Comparison of ENCODE assay signal across 21 mouse cellular contexts in the genomic region with DNA sequence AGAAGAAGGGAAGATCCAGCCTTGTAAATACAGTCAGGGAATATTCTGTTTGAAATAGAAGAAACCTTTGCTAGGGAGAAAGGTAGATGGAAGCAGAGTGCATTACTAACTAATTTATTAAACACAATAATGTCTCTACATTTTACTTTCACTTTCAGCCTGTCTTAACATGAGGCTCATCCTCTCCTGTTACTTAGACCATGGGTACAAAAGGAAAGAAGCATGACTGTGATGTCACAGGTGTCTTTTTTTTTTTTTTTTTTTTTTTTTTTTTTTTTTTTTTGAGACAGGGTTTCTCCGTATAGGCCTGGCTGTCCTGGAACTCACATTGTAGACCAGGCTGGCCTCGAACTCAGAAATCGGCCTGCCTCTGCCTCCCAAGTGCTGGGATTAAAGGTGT.
DNase-seq lines count a peak whose midpoint lies in the region; TF ChIP-seq lines count a peak whose summit lies in the region.
"Had no signal": no experiment of that assay in that cellular context is flagged by ENCODE, and none has a peak within 500 bp of the region (broad histone marks: within the 10 kb centered on the region; RNA-seq: fewer than 3 reads in every experiment).

No protein-coding gene starts in this region.

- H3K9me3 ChIP-seq in ES-E14 (ENCODE audit: control insufficient read depth, insufficient read depth, low read depth, low read length): no peaks in the 10 kb centered on the region
- H3K9me3 ChIP-seq: embryonic facial prominence, embryonic 13.5 days; embryonic facial prominence, embryonic 15.5 days; forebrain, embryonic 10.5 days; forebrain, embryonic 12.5 days had no signal

- DNase-seq in 416B (ENCODE audit: low read depth) (peak; percentile 8), ES-E14 (ENCODE audit: low read depth, low spot score) (no peak), NIH3T3 (ENCODE audit: low read depth) (peak; percentile 1)
- no peak for DNase-seq in yolk sac, embryonic 10.5 days (ENCODE audit: low spot score)
- DNase-seq in heart, postnatal 4 days: no peak
- no peak for DNase-seq in thymus, adult 18-20 months
- no peak for DNase-seq in adrenal gland, postnatal 10 days
- DNase-seq: adrenal gland, adult 2 months; adrenal gland, postnatal 25 days; cerebellum, adult 11 months; cerebellum, adult 18-20 months; cerebellum, adult 8-10 months; cerebellum, adult 9-11 months; cerebellum, postnatal 14 days; cerebellum, postnatal 36 days; embryo, embryonic 11 days had no signal

- H3K9ac ChIP-seq in ES-E14 (ENCODE audit: insufficient read depth, low read depth, low read length, poor library complexity, severe bottlenecking): no peak overlapping the region
- H3K9ac ChIP-seq: embryonic facial prominence, embryonic 13.5 days; embryonic facial prominence, embryonic 15.5 days; forebrain, embryonic 12.5 days had no signal

- no peaks in the 10 kb centered on the region for H3K36me3 ChIP-seq in ES-E14 (ENCODE audit: control insufficient read depth, insufficient read depth, low read length, poor library complexity, severe bottlenecking)
- H3K36me3 ChIP-seq: embryonic facial prominence, embryonic 13.5 days; embryonic facial prominence, embryonic 15.5 days; forebrain, embryonic 10.5 days; forebrain, embryonic 12.5 days had no signal

- no peaks in the 10 kb centered on the region for H3K4me1 ChIP-seq in ES-E14 (ENCODE audit: control insufficient read depth in 2 of 2, insufficient read depth in 2 of 2, low read length in 2 of 2, poor library complexity in 1 of 2)
- H3K4me1 ChIP-seq: embryonic facial prominence, embryonic 13.5 days; embryonic facial prominence, embryonic 15.5 days; forebrain, embryonic 10.5 days; forebrain, embryonic 12.5 days had no signal

- in situ Hi-C loops in ES-E14 (cut with MboI; ENCODE audit: low sequenced_read_pairs in 2 of 2, unreplicated experiment in 2 of 2): no loop called here

- no peak overlapping the region for H3K27ac ChIP-seq in ES-E14 (ENCODE audit: insufficient read depth, low read depth, low read length, poor library complexity, severe bottlenecking)
- H3K27ac ChIP-seq: embryonic facial prominence, embryonic 13.5 days; embryonic facial prominence, embryonic 15.5 days; forebrain, embryonic 10.5 days; forebrain, embryonic 12.5 days had no signal

- no peak overlapping the region for H3K4me3 ChIP-seq in ES-E14 (ENCODE audit: insufficient read depth in 1 of 2, low read depth in 1 of 2, low read length in 2 of 2, poor library complexity in 1 of 2, severe bottlenecking in 1 of 2)
- H3K4me3 ChIP-seq: embryonic facial prominence, embryonic 13.5 days; embryonic facial prominence, embryonic 15.5 days; erythroblast, embryonic 14.5 days; forebrain, embryonic 10.5 days; forebrain, embryonic 12.5 days had no signal

TF ChIP-seq in ES-E14, 5 proteins besides CTCF, POLR2A, EP300 and RAD21:
- TF ChIP-seq ZC3H11A (IDR thresholded peaks at IDR 0.05; ENCODE audit: borderline replicate concordance, low read depth, low read length) (no peak), CHD2 (IDR thresholded peaks at IDR 0.05; ENCODE audit: low read depth, low read length) (no peak), HCFC1 (IDR thresholded peaks at IDR 0.05; ENCODE audit: borderline replicate concordance, insufficient read depth, low read length) (no peak), ZNF384 (IDR thresholded peaks at IDR 0.05; ENCODE audit: low read depth, low read length) (peak; percentile 59; the same call in 1 of the 2 replicates), MAFK (IDR thresholded peaks at IDR 0.05; ENCODE audit: insufficient read depth, low read depth, low read length) (no peak)

Comparison
In these comparisons a context has a peak if more than half of its experiments do, and no peak if none do; other contexts are left out.
1. DNase-seq: peak in 416B (single experiment) and NIH3T3 (single experiment); none in ES-E14 (single experiment), yolk sac, embryonic 10.5 days (single experiment), heart, postnatal 4 days (single experiment), thymus, adult 18-20 months (0 of 2) and adrenal gland, postnatal 10 days (single experiment).